Mouse (Mus musculus) fat pad, adult 2 months (tissue): ENCODE measurements around the gene Olfr930.

Experiments
- DNase-seq: peaks from one replicate; pipeline ENCODE4 v3.0.0-alpha.2; 2011; ENCODE audit warnings: low read depth, low spot score; ENCODE audit errors: extremely low read depth

Gene Olfr930

GRCm38 (mm10) chr9:38929509-38929908, at the start of gene Olfr930:
TSS of gene Olfr930 (plus strand) at chr9:38929809.
- DNase-seq: no peak

- no peak for DNase-seq
Observed at GRCm38 (mm10) chr9:38953401-38954123, 24.0 kb downstream of the Olfr930 start.

- DNase-seq: no peak
Observed at GRCm38 (mm10) chr9:38954124-38954416, 24.5 kb downstream of the Olfr930 start.

GRCm38 (mm10) chr9:38972013-38972412, 42.4 kb downstream of the Olfr930 start, which contains the start of gene Olfr933:
TSS of gene Olfr933 (plus strand) at chr9:38972313.
- no peak for DNase-seq
